Mouse (Mus musculus) neutrophil, adult 83 days (primary cell): Measurements from ENCODE around the gene Cxcl9. TPM values are rescaled to one million over a fixed set of nuclear protein-coding genes. Genes with fewer than 3 reads are reported as not detected.

Experiments
- total RNA-seq, 2 experiments: library from RNA; stranded (reverse); gene quantifications; one replicate each; pipeline ENCODE4 v1.2.4; 2023

Gene Cxcl9
- under 1 TPM in 1 of 2 experiments, not detected in 1; 0.22 TPM for total RNA-seq

DNA sequence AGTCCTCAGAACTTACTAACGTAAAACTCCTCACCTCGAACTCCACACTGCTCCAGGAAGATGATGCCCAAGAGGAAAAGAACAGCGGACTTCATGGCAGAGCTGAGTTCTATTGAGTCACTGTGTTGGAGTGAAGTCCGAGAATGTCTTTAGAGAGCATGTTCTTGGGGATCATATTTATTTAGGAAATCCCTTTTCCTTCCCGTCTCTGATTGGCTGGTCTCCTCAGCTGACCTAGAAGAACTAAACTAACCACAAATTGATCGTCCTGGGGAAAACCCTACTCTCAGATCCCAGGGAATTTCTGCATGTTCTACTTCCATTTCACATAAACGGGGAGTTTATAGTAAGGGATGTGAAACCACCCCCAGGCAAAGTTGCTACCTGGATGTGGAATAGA is at the start of gene Cxcl9:
TSS of gene Cxcl9 (minus strand) at position 151 of the 400 bp plus-strand sequence.

DNA sequence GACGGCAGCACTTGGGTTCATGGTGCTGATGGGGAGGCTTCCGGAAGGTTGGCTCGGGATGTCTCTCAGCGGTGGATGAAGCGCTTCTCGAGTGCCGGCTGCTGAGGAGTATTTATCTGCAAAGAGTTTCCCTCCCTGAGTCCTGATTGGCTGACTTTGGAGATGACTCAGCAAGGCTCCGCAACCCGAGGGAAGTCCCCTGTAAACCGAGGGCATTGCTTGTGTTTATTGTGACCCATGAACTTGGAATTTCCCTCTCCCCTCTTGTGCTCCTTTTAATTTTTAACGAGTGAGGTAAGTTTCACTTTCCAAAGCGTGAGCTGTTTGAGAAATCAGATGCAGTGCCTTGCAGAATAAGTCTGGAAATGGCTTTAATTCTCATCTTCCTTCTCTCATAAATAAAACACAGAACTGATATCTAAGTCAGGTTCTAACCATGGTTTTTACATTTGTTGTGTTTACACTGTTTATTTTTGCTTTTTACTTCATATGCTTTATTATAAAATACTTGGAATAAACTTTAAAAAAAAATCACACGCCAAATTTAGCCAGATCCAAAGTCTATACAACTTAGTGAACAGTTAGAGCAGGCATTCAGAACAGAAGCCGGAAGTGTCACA is 21.0 kb upstream of the Cxcl9 start, which contains the start of gene Cxcl10:
TSS of gene Cxcl10 (minus strand) at position 96 of the 620 bp plus-strand sequence.

GRCm38 (mm10) chr5:92331635-92332338 is 3.9 kb upstream of the Cxcl9 start, which contains the start of gene Art3:
TSS of gene Art3 (plus strand) at chr5:92331827.

GRCm38 (mm10) chr5:92309681-92310511 is 18.0 kb downstream of the Cxcl9 start, which contains the start of gene Sdad1:
TSS of gene Sdad1 (minus strand) at chr5:92310479.

DNA sequence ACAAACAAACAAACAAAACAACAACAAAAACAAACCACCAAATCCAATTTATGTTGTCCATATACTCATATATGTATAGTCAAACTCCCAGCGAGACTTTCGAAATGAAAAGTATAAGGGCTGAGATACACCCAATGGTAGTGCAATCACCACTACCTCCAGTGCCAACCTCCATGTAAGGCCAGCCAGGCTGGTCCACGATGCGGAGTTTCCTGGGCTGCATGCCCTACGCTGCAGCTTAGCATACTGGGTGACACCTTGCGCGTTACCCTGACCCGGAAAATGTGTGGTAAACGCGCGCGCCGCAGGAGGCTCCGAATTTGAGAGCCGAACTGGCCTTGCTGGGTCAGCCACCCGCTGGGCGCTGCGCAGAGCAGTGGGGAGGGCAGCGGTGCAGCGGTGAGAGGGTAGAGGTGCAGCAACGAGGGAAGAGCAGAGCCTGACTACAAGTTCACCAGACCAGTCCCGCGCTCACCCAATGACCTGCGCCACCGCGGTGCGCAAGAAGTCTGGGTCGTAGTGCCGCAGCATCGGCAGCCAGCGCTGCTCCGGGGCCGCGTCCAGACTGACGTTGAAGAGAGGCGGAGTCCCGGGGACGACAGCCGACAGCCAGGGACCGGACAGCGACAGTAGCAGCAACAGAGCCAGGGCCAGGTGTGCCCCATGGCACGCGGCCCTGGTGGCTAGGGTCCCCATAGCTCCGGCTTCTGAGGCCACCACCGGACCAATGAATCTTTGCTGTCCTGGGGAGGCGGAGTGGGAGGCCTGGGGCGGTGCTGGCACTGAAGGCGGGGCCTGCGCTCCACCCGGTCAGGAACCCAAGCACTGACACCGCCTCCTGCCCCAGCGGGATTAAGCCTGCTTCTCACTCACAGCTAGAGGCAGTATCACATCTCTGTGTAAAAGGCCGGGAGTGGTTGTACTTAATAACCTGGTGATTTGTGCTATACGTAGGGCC is 50.2 kb downstream of the Cxcl9 start, which contains the start of gene Naaa:
TSS of gene Naaa (minus strand) at position 734 of the 958 bp plus-strand sequence.

Other genes starting within 250 kb of the Cxcl9 start
- 10 to 100 TPM; 51.5 to 61.9 TPM for gene G3bp2, start 244.4 kb downstream of the Cxcl9 start, total RNA-seq
- 10 to 100 TPM; 42.4 to 45.4 TPM for gene Uso1, start 190.1 kb downstream of the Cxcl9 start, total RNA-seq
- not detected for gene U90926, start 112.7 kb downstream of the Cxcl9 start, total RNA-seq
- gene Ppef2, start 71.8 kb downstream of the Cxcl9 start, total RNA-seq, result 1 to 10 TPM in 1 of 2 experiments, under 1 TPM in 1; 0.96 to 1.1 TPM
- gene Naaa, start 49.9 kb downstream of the Cxcl9 start, total RNA-seq, result 10 to 100 TPM; 74.1 to 87.0 TPM
- gene Sdad1, start 17.6 kb downstream of the Cxcl9 start, total RNA-seq, result 10 to 100 TPM; 19.5 to 19.6 TPM
- under 1 TPM in 1 of 2 experiments, not detected in 1; 0.59 TPM for gene Art3, start 3.7 kb upstream of the Cxcl9 start, total RNA-seq
- 1 to 10 TPM; 6.3 to 8.0 TPM for gene Cxcl10, start 20.8 kb upstream of the Cxcl9 start, total RNA-seq
- gene Nup54, start 107.1 kb upstream of the Cxcl9 start, total RNA-seq, result 10 to 100 TPM; 27.7 to 28.2 TPM
- gene Scarb2, start 178.8 kb upstream of the Cxcl9 start, total RNA-seq, result 10 to 100 TPM; 31.3 to 34.8 TPM
- not detected for gene Fam47e, start 227.0 kb upstream of the Cxcl9 start, total RNA-seq